Mouse (Mus musculus) forelimb bud, embryonic 11.5 days (tissue): Measurements from ENCODE around the gene Igfbp7.

Source experiments
- DNase-seq: peaks from one replicate; pipeline ENCODE4 v3.0.0-alpha.2; 2012; ENCODE audit warnings: low read depth, low spot score

Igfbp7 gene

GRCm38 (mm10) chr5:77354361-77354787 lies 53.5 kb downstream of the Igfbp7 start:
- peak; percentile 89 for DNase-seq

- no peak for DNase-seq
These were observed 56.1 kb downstream of the Igfbp7 start for GRCm38 (mm10) chr5:77351691-77352090.

- DNase-seq, result no peak
These were observed 57.7 kb downstream of the Igfbp7 start for GRCm38 (mm10) chr5:77349971-77350658.

- DNase-seq, result no peak
These were observed 58.9 kb downstream of the Igfbp7 start for GRCm38 (mm10) chr5:77348901-77349300.

GRCm38 (mm10) chr5:77340033-77340432 lies 67.8 kb downstream of the Igfbp7 start:
- no peak for DNase-seq

GRCm38 (mm10) chr5:77330154-77330553 lies 77.7 kb downstream of the Igfbp7 start:
- DNase-seq, result no peak

- DNase-seq, result no peak
These were observed 82.9 kb downstream of the Igfbp7 start for GRCm38 (mm10) chr5:77324936-77325335.

GRCm38 (mm10) chr5:77314986-77315385 lies 92.9 kb downstream of the Igfbp7 start:
- no peak for DNase-seq

GRCm38 (mm10) chr5:77314206-77314605 lies 93.6 kb downstream of the Igfbp7 start:
- DNase-seq, result no peak

- peak; percentile 100 for DNase-seq
These were observed 97.7 kb downstream of the Igfbp7 start, which contains the start of the genes Noa1 and Polr2b for GRCm38 (mm10) chr5:77309924-77310772. Gene Noa1, minus strand, starts transcription at chr5:77310084. Gene Polr2b, plus strand, starts transcription at chr5:77310147.

GRCm38 (mm10) chr5:77309051-77309906 lies 98.6 kb downstream of the Igfbp7 start:
- no peak for DNase-seq

GRCm38 (mm10) chr5:77307821-77308553 lies 99.9 kb downstream of the Igfbp7 start:
- DNase-seq, result no peak

GRCm38 (mm10) chr5:77301296-77301903 lies 106.4 kb downstream of the Igfbp7 start:
- DNase-seq, result no peak

- no peak for DNase-seq
These were observed 108.4 kb downstream of the Igfbp7 start for GRCm38 (mm10) chr5:77299486-77299885.
